Mouse (Mus musculus): ENCODE results near the gene Syna. TPM values are rescaled to one million over a fixed set of nuclear protein-coding genes. Genes with fewer than 3 reads are reported as not detected.

Syna gene
- total RNA-seq (2021): 1 to 10 TPM; 6.3 to 7.2 TPM
- long read RNA-seq, experiment 1, partial matches to known transcripts: 0 of 2 reads
- long read RNA-seq, experiment 1, other reads (novel, unspliced or antisense): 2 of 2 reads
- long read RNA-seq, experiment 2, partial matches to known transcripts: 0 of 1 reads
- long read RNA-seq, experiment 2, other reads (novel, unspliced or antisense): 1 of 1 reads

DNA sequence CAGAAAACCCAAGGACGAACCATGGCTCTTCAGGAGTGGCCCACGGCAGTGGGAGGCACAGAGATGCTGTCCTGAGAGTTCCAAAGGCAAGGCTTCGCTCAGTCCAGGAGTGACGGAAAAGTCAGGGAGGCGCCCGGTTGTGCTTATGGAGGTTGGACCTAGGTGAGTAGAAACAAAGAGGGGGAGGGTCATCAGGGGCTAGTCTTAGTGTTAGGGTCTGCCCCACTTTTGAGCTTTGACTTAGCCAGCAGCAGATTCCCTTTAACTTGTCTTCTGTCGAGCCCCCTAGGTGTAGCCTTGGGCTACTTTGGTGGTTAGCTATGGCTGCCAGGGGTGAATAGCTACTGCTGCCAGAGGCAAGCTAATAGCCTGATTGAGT is at the start of gene Syna:
TSS of gene Syna (minus strand) at position 101 of the 379 bp plus-strand sequence.
- DNase-seq (ENCODE audit: low spot score in 2 of 2): no peak

DNA sequence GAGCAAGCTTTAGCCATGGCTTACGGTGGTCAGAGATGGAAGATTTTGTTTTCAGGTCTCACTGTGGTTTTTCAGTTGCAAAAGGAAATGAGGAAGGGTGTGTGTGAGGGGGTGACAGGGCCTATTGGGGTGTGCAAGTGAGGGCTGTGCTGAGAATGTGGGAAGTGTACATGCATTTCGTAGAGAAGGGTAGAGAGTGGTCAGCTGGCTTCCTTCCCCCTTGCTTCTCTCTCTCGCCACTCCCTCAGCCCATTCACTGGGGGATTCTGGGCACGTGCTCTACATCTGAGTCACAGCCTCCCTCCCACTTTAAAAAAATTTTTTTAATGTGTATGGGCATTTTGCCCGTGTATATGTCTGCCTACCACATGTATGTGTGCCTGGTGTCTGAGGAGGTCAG is 47.1 kb upstream of the Syna start:
- DNase-seq (ENCODE audit: low spot score in 2 of 2): no peak

DNA sequence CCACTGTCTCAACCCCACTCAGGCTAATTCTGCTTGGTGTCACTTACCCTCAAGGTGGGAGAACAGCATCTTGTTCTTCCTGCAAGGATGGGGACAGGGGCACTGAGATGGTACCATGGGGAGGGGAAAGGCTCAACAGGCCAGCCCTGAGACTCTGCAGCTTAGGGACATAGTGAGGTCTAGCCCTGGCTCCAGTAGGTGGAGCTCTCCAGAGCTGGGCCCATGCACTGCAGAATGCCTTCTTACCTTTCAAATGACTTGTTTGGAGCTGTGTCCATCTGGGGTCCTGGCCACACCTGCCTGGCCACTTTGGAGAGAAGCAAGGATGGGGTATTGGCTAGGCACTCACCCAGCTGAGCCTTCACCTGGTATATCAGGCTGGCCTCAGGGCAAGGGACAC is 46.3 kb upstream of the Syna start:
- DNase-seq (ENCODE audit: low spot score in 2 of 2): no peak

DNA sequence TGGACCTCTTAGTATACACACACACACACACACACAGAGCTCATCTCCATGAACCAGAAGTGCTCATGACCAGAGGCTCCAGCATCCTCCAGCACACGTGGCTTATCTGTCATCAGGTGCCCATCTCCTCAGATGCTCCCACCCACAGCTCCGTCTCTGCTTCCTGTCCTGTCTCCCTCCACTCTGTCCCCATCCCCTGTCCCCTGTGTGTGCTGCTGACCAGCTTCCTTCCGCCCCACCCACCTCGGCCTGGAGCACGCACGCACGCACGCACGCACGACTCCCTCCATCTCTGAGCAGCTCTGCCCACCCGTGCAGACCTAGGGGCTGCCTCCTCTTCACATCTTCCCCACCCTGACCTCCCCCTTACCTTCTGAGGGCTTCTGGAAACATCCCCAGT is 44.4 kb upstream of the Syna start:
- DNase-seq (ENCODE audit: low spot score in 2 of 2): no peak

DNA sequence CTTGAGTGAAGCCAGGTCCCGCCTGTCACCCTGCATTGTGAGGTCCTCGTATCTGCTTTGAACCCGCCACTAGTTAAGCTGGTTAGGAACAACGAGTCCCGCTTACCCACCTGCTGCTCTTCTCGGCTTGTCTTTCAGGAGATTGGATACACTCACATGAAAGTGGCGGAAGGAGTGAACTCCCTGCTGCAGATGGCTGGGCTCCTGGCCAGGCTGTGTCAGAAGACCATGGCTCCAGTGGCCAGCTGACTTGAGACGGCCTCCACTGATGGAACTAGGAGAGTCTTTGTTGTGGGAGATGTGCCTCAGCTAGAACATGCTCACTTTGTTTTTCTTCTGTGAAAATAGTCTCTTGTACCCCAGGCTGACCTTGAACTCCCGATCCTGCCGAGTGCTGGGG is 37.7 kb upstream of the Syna start:
- no peak for DNase-seq (ENCODE audit: low spot score in 2 of 2)

DNA sequence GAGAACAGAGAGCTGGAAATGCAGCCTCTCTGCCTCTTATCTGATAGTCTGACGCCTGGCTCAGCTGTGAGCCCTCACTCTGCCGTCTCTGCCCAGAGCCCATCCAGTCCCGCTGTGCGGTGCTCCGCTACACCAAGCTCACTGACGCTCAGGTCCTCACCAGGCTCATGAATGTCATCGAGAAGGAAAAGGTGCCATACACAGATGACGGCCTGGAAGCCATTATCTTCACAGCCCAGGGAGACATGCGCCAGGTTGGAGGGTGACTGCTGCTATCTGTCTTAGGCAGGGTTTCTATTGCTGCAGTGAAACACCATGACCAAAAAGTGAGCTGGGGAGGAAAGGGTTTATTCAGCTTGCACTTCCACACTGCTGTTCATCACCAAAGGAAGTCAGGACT is 33.1 kb upstream of the Syna start:
- no peak for DNase-seq (ENCODE audit: low spot score in 2 of 2)

DNA sequence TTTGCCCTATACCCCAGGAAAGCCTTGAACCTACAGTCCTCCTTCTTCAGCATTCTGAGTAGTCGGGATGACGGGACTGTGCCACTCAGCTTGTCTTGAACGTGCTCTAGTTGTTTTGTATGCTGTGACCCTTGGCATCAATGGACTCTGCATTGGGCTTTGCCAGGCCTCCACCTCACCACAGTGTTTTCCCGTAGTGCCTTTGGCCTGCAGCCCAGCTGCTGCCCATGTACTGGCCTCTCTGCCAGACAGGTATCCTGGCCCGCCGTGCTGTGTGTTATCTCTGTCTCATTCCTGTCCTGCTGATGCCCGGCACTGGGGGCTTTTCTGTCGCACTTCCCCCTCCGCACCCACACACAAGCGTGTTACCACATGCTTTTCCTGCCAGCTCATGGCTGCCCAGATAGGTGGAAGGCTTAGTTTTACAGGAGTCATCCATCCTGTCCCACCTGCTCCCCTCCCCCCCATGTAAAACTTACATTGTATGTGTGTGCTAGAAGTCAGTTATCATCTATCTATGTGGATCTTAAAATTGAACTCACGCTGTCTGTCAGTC is 32.1 kb upstream of the Syna start:
- DNase-seq (ENCODE audit: low spot score in 2 of 2): no peak

DNA sequence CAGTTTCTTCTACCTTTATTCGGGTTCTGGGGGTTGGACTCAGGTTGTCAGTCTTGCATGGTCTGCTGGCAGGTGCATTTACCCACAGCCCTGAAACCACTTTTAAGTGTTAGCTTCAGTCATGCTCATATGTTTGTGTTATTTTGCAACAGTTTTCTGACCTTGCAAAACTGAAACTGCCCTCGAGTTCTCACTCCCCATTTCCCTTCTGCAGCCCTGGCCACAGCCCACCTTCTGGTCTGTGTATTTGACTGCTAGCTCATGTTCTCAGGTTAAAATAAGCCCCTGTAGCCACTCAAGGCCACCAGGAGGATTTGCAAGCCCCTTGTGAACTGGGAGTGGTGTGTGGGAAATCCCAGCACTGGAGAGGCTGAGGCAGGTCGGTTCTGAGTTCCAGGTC is 29.9 kb upstream of the Syna start:
- DNase-seq (ENCODE audit: low spot score in 2 of 2): no peak

DNA sequence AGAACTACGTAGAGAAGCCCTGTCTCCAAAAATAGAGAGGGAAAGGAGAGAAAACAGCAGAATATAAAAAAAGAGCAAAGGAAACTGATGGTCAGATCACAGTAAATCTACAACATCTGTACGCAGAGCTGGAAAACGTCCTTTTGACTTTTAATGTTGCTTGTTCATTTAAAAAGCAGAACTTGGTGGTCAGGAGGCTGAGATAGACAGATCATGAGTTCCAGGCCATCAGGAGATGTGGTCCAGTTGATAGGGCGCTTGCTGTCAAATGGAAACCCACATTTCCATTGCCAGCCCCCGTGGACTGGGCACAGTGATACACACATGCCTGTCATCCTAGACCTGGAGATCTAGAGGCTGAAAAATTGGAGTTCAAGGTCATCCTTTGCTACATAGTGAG is 24.8 kb upstream of the Syna start:
- DNase-seq (ENCODE audit: low spot score in 2 of 2): no peak

DNA sequence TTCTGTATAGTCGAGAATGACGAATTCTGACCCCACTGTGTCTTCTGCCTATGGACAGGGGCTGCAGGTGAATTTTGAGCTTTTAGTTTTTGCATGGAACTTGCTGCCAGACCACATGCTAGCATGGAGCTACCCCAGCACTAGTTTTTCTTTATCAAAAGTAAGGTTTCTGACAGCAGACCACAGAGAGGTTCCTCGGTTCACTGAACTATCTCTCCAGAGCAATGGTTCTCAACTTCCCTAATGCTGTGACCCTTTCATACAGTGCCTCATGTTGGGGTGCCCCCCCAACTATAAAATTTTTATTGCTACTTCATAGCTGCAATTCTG is 23.9 kb upstream of the Syna start:
- no peak for DNase-seq (ENCODE audit: low spot score in 2 of 2)

DNA sequence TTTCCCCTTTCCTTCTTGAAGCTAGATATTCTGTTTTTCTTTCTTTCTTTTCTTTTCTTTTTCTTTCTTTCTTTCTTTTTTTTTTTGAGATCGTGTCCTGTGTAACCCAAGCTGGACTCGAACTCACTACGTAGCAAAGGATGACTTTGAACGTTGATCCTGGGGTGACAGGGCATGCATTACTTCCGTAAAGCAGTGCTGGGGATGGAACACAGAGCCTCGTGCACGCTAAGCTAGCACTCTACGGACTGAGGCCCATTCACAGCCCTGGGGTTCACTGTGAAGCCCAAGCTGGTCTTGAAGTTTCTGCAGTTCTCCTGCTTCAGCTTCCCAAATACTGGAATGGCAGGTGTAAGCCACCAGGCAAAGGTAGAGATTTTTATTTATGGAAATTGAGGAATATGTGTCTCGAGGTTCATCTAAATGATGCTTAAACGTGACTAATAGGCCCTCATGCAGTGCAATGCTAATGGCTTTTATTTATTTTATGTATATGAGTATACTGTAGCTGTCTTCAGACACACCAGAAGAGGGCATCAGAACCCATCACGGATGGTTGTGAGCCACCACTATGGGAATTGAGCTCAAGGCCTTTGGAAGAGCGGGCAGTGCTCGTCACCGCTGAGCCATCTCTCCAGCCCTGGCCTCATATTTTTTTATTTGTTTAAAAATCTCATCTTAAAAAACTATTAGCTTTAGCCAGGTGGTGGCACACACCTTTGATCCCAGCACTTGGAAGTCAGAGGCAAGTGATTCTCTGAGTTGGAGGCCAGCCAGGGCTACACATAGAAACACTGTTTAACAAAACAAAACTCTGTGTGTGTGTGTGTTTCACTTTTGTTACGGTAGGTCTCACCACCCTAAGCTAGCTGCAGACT is 23.3 kb upstream of the Syna start:
- DNase-seq (ENCODE audit: low spot score in 2 of 2): no peak

DNA sequence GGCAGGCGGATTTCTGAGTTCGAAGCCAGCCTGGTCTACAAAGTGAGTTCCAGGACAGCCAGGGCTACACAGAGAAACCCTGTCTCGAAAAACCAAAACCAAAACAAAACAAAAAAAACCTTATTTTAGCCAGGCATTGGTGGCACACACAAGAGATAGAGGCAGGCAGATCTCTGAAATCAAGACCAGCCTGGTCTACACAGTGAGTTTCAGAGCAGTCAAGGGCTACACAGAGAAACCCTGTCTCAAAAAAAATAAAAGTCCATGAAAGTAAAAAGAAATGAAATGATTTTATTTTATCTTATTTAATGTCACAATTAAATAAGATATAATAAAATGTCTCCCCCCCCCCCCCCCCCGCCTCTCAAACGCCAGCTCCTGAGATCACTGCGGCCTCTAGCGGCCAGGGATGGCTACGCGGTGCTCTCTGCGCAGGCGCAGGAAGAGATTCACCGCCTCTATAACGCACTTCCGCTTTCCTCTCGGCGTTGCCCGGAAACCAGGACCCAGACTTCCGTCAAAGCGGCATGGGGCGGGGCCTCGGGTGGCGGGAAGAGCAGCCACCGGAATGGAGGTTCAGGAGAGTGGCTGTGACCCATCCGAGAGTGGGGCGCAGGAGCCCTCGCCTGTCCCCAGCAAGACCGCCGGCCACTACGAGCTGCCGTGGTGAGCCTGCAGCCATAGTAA is 22.4 kb upstream of the Syna start:
- peak; percentile 96 to 98 for DNase-seq (ENCODE audit: low spot score in 2 of 2)

DNA sequence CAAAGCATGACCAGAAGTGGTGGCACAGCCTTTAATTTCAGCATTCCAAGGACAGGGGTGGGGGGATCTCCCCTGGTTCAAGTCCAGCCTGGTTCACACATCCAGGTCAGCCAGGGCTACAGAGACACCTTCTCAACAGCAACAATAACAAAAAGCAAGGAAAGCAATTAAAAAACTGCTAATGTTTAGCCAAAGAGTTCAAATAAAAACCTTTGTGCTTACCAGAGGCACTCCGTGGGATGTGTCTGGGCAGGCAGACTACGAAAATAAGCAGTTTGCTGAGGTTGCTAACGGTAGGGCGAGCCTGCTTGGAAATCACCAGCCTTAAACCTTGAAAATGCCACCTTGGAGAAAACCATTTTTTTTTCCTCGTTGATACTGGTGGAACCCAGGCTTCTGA is 21.2 kb upstream of the Syna start, which contains the start of gene Rfc2:
TSS of gene Rfc2 (plus strand) at position 221 of the 400 bp plus-strand sequence.
- no peak for DNase-seq (ENCODE audit: low spot score in 2 of 2)

DNA sequence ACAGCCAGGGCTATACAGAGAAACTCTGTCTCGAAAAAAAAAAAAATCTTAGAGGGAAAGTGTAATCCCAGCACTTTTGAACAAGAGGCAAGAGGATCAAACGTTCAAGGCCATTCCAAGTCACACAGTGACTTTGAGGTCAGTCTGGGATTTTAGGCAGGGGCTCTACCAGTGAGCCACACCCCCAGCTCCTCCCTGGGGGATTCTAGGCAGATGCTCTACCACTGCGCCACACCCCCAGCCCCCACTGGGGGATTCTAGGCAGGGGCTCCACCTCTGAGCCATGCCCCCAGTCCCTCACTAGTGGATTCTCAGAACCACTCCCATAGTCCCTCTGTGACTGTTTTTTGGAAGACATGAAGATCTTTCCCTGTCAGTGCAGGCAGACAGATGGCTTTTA is 19.2 kb upstream of the Syna start:
- DNase-seq (ENCODE audit: low spot score in 2 of 2): no peak

DNA sequence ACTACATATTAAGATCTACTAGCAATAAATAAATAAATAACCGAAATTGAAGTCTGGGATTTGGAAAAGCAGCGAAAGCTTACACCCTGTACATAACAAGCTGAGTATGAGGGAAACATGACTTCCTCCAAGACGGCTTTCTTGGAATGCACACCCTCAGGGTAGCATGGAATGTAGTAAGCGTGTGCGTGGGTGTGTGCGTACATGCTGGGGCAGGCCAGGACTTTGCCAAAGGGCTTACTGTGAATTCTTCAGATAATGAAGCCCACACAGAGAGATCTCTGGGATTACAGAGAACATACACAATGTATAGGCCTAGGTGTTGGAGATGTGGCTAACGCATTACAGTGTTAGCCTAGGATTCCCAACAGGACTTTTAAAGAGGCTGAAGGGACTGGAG is 17.6 kb upstream of the Syna start:
- DNase-seq (ENCODE audit: low spot score in 2 of 2): no peak

DNA sequence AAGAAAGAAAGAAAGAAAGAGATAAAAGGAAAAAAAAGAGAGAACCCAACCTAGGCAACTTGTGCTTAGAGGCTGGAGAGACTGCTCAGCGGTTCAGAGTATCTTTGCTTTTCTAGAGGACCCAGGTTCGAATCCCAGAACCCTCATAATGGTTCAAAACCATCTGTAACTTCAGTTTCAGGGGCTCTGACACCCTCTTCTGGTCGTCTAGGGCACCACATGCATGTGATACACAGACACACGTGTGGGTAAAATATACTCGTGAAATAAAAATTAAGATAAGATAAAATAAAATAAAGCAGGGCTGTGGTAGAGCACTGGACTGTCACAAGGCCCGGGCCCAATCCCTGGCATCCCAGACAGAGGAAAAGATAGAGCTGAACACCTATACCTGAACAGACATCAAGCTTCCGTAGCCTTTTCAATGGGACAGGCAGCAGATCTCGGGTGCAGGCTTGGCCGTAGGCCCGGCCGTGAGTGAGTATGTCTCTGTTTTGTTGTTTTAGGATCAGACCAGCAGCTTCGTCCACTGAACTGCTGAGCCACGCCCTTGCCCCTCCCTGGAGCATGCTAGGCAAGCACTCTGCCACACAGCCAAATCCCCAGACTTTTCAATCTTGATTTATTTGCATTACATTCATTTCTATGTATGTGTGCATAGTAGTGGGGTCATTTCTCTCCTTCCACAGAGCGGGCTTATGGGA is 16.7 kb upstream of the Syna start:
- no peak for DNase-seq (ENCODE audit: low spot score in 2 of 2)

DNA sequence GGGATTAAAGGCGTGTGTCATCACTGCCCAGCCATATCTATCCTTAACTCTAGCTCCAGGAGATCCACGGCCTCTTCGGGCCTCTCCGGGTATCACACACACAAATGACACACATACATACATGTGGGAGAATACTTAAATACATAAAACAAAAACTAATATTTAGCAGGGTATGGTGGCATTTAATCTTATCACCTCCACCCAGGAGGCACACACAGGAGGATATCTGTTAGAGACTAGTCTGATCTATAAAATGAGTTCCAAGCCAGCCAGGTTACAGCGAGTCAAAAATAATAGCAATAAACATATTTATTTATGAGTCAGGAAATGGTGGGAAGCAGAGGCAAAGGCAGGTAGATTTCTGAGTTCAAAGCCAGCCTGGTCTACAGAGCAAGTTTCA is 15.9 kb upstream of the Syna start:
- no peak for DNase-seq (ENCODE audit: low spot score in 2 of 2)

DNA sequence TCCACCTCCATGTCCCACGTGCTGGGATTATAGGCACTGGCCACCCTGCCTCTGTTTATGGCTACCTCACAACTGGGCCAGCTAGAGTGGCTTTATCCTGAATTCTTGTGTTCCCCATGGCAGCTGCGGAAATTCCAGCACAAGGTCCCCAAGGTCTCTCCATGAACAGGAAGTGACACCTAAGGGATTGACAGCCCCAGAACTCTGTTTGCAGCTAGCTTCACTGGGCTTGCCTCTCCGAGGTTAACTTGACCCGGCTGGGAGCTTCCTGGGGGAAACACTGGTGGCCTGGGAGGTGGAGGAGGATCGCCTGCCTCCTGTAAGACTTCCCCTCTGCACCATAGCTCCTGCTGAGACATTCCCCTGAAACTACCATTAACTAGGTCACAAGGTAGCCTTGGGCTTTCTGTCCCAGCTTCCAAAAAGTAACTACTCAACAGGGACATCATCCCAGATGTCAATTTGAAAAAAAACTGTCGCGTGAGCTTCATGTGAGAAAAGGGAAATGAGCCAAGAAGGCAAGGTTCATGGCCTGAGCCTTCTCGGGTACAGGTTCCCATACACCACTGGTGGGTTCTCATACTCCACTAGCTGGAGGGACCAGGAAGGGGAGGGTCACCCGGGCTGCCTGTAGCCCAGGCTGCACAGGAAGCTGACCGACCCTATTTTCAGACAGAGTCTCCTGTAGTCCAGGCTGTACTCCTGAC is 12.7 kb upstream of the Syna start:
- DNase-seq (ENCODE audit: low spot score in 2 of 2): no peak

DNA sequence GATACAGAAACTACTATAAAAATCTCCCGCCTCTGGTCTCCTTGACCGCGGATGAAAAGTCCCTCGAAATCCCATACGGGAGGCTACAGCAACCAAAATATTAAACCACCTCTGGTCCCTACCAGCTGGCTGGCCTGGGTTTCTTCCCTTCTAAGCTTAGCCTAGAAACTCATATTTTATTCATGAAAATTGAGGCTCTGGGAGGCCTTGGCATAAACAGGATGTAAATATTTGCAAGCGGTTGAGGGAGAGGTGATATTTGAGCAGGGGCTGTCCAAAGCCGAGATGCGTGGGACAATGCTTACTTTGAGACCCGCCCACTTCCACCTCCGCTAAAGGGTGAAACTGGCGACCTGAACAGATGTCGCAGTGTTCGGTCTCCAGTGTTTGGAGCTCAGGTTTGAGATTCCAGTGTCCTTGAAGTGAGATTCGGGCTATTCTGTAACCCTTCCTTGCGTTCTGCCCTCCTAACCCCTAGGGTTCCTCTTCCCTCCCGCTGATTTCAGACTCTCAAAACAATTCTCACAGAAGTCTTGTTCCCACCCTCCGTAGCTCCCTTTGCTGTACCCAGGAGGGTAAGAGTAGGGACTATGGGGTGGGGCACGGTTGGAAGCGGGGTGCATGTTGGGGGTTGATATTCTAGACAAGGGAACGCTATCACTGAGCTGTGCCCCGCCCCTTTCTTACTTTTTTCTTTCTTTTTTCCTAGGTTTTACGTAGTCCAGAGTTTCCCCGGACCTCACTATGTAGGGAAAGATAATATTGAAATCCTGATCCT is 11.9 kb upstream of the Syna start:
- no peak for DNase-seq (ENCODE audit: low spot score in 2 of 2)

DNA sequence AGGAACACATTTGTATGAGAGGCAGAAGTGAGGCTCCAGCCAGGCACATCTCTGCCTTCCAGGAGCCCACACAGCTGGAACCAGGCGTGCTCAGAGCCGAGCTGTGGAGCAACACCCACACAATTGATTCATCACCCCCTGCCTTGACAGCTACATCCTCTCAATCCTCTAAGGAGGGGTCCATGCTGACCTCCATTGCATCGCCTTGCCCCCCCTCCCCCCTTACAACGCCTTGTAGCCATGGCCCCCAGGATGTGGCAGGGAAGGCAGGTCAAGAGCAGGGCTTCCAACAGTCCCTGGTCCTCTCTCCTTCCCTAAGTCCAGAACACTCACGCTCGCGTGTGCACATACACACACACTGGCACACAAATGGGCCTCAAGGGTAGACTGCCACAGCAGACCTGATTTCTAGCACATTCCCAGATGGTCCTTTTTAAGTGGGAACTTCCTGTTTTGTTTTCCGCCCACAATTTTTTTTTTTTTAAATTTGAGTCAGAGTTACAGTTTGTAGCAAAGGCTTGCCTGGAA is 9.1 kb upstream of the Syna start:
- no peak for DNase-seq (ENCODE audit: low spot score in 2 of 2)

Measured in layer of hippocampus, postnatal 14 days (tissue).